Comparison of ENCODE assay signal across 13 mouse cellular contexts in the genomic region with DNA sequence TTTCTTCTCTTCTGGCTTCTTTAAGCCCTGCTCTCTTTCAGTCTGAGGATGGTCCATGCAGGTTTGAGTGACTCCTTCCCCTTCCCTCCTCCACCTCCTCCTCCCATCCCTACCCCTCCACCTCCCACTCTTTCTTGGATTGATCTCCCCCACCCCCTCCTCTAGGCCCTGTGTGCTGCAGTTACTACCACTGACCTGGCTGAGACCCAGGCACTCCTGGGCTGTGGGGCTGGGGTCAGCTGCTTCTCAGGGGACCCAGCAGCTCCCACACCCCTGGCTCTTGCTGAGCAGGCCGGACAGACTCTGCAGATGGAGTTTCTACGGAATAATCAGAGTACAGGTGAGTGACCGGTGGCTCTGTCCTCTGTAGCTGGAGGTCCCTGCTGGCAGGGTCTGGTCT. TPM values are rescaled to one million over a fixed set of nuclear protein-coding genes. Genes with fewer than 3 reads are reported as not detected.
DNase-seq lines count a peak whose midpoint lies in the region; ATAC-seq and TF ChIP-seq lines count a peak whose summit lies in the region.
"Had no signal": no experiment of that assay in that cellular context is flagged by ENCODE, and none has a peak within 500 bp of the region (broad histone marks: within the 10 kb centered on the region; RNA-seq: fewer than 3 reads in every experiment).

No protein-coding gene starts in this region.

- peak overlapping the region; percentile 68 for H3K4me3 ChIP-seq in gastrocnemius, adult 2 months
- H3K4me3 ChIP-seq in kidney, postnatal 0 days (replicated peaks; ENCODE audit: low read depth, low read length): peak overlapping the region; percentile 39
- H3K4me3 ChIP-seq in embryonic facial prominence, embryonic 12.5 days: peak overlapping the region; percentile 13
- peak overlapping the region; percentile 36 for H3K4me3 ChIP-seq in limb, embryonic 14.5 days (replicated peaks; ENCODE audit: low read length)
- H3K4me3 ChIP-seq in forebrain, embryonic 16.5 days (replicated peaks; ENCODE audit: low read length): no peak overlapping the region

- H3K9me3 ChIP-seq in kidney, postnatal 0 days (replicated peaks; ENCODE audit: low read length): no peaks in the 10 kb centered on the region
- H3K9me3 ChIP-seq in embryonic facial prominence, embryonic 12.5 days: no peaks in the 10 kb centered on the region
- no peaks in the 10 kb centered on the region for H3K9me3 ChIP-seq in limb, embryonic 14.5 days (ENCODE audit: control insufficient read depth, low read length)
- H3K9me3 ChIP-seq in forebrain, embryonic 16.5 days (ENCODE audit: control insufficient read depth, low read length): no peaks in the 10 kb centered on the region

- peaks cover 13% of the 10 kb centered on the region for H3K4me1 ChIP-seq in kidney, postnatal 0 days (replicated peaks; ENCODE audit: insufficient read depth, low read length)
- H3K4me1 ChIP-seq in embryonic facial prominence, embryonic 12.5 days: peaks cover 33% of the 10 kb centered on the region
- peaks cover 44% of the 10 kb centered on the region for H3K4me1 ChIP-seq in limb, embryonic 14.5 days (ENCODE audit: control insufficient read depth, insufficient read depth, low read length)
- no peaks in the 10 kb centered on the region for H3K4me1 ChIP-seq in forebrain, embryonic 16.5 days (replicated peaks; ENCODE audit: control insufficient read depth, insufficient read depth, low read length)

- peak; percentile 7; the same call in 1 of the 2 replicates for ATAC-seq in kidney, postnatal 0 days (replicated peaks; ENCODE audit: low FRiP score, low read depth)
- no peak for ATAC-seq in embryonic facial prominence, embryonic 12.5 days (ENCODE audit: insufficient number of reproducible peaks, insufficient read depth, low FRiP score, low TSS enrichment)
- 0 out of 2 replicates have a peak, but pooled peaks have one; percentile 1 for ATAC-seq in limb, embryonic 14.5 days (ENCODE audit: low FRiP score, low read depth)
- ATAC-seq in forebrain, embryonic 16.5 days: no peak
- ATAC-seq: Patski had no signal

- H3K27me3 ChIP-seq in kidney, postnatal 0 days (ENCODE audit: insufficient read depth, low read length): no peaks in the 10 kb centered on the region
- H3K27me3 ChIP-seq in embryonic facial prominence, embryonic 12.5 days: no peaks in the 10 kb centered on the region
- H3K27me3 ChIP-seq in limb, embryonic 14.5 days (ENCODE audit: control insufficient read depth, insufficient read depth, low read length): no peaks in the 10 kb centered on the region
- no peaks in the 10 kb centered on the region for H3K27me3 ChIP-seq in forebrain, embryonic 16.5 days (replicated peaks; ENCODE audit: control insufficient read depth, insufficient read depth, low read length)
- H3K27me3 ChIP-seq: Patski had no signal

- 30% methylated on average over 3 of the region's 3 CpGs for WGBS in kidney, postnatal 0 days
- 65% methylated on average over 3 of the region's 3 CpGs for WGBS in embryonic facial prominence, embryonic 12.5 days
- 47% methylated on average over 3 of the region's 3 CpGs for WGBS in limb, embryonic 14.5 days
- WGBS in forebrain, embryonic 16.5 days: 70% methylated on average over 3 of the region's 3 CpGs

- peak overlapping the region; percentile 83 for H3K27ac ChIP-seq in gastrocnemius, adult 2 months
- H3K27ac ChIP-seq in kidney, postnatal 0 days: peak overlapping the region; percentile 95
- H3K27ac ChIP-seq in embryonic facial prominence, embryonic 12.5 days: peak overlapping the region; percentile 91
- H3K27ac ChIP-seq in limb, embryonic 14.5 days (replicated peaks; ENCODE audit: low read depth, low read length): peak overlapping the region; percentile 95
- H3K27ac ChIP-seq in forebrain, embryonic 16.5 days (ENCODE audit: low read length): no peak overlapping the region

- intact Hi-C loops in gastrocnemius, adult 2 months (cut with DNase I): no loop called here

- TF ChIP-seq CTCF in gastrocnemius, adult 2 months (IDR thresholded peaks at IDR 0.05): no peak
- no peak for TF ChIP-seq CTCF in kidney, postnatal 0 days (IDR thresholded peaks at IDR 0.05; ENCODE audit: low read depth)

- peaks cover 38% of the 10 kb centered on the region for H3K36me3 ChIP-seq in kidney, postnatal 0 days (ENCODE audit: insufficient read depth, low read length)
- 0 out of 2 replicates have a peak, but pooled peaks cover 6% of the 10 kb centered on the region for H3K36me3 ChIP-seq in embryonic facial prominence, embryonic 12.5 days
- H3K36me3 ChIP-seq in limb, embryonic 14.5 days (ENCODE audit: control insufficient read depth, insufficient read depth, low read length): peaks cover 19% of the 10 kb centered on the region
- H3K36me3 ChIP-seq in forebrain, embryonic 16.5 days (ENCODE audit: control insufficient read depth, insufficient read depth): no peaks in the 10 kb centered on the region

- no peak for DNase-seq in gastrocnemius, adult 2 months
- DNase-seq in gastrocnemius, postnatal 4 days (ENCODE audit: low spot score in 2 of 2): no peak
- DNase-seq in kidney, postnatal 0 days (ENCODE audit: low spot score): no peak
- no peak for DNase-seq in kidney, postnatal 4 days
- DNase-seq in limb, embryonic 14.5 days (ENCODE audit: low spot score): no peak
- DNase-seq in urinary bladder, postnatal 10 days (ENCODE audit: low spot score): no peak
- DNase-seq: cerebellum, adult 9-11 months; retina, postnatal 1 day had no signal

- TF ChIP-seq POLR2A in limb, embryonic 14.5 days (IDR thresholded peaks at IDR 0.05; ENCODE audit: borderline replicate concordance, extremely low read depth, insufficient read depth, insufficient read length): no peak

- H3K4me2 ChIP-seq in kidney, postnatal 0 days (ENCODE audit: low read length): peak overlapping the region; percentile 54
- H3K4me2 ChIP-seq in embryonic facial prominence, embryonic 12.5 days (replicated peaks): peak overlapping the region; percentile 28
- H3K4me2 ChIP-seq in limb, embryonic 14.5 days (replicated peaks; ENCODE audit: low read depth, low read length, severe bottlenecking): peak overlapping the region; percentile 61
- H3K4me2 ChIP-seq in forebrain, embryonic 16.5 days (ENCODE audit: low read length): no peak overlapping the region

- H3K9ac ChIP-seq in kidney, postnatal 0 days (ENCODE audit: low read depth, low read length): peak overlapping the region; percentile 55
- H3K9ac ChIP-seq in embryonic facial prominence, embryonic 12.5 days: peak overlapping the region; percentile 22; the same call in 1 of the 2 replicates
- H3K9ac ChIP-seq in limb, embryonic 14.5 days (ENCODE audit: low read depth, low read length, severe bottlenecking): peak overlapping the region; percentile 51
- no peak overlapping the region for H3K9ac ChIP-seq in forebrain, embryonic 16.5 days (replicated peaks; ENCODE audit: low read depth, low read length)

RNA-seq across cellular contexts. Expression of gene Gm45837, which starts 16.1 kb away (rescaled TPM):
- total RNA-seq in gastrocnemius, adult 2 months (2021): not detected
- total RNA-seq in gastrocnemius, postnatal 4 days (2021): not detected
- polyA plus RNA-seq in kidney, postnatal 0 days (2015; fragmentation: Nextera tagmentation; extraction: Ambion mirVana): 4.5 and 5.3 TPM in 2 replicates
- not detected in 2 replicates for polyA plus RNA-seq in embryonic facial prominence, embryonic 12.5 days (2016; fragmentation: Nextera tagmentation; extraction: Ambion mirVana)
- 0.41 and 0.93 TPM in 2 replicates for polyA plus RNA-seq in limb, embryonic 14.5 days (2012; rRNA removed)
- polyA plus RNA-seq in limb, embryonic 14.5 days (2014; fragmentation: Nextera tagmentation; extraction: Ambion mirVana): 7.5 and 8.8 TPM in 2 replicates
- polyA plus RNA-seq in forebrain, embryonic 16.5 days (2015; fragmentation: Nextera tagmentation; extraction: Ambion mirVana): not detected in 2 replicates
- total RNA-seq: left cerebral cortex, postnatal 25 days had no signal
- polyA plus RNA-seq: testis, adult 2 months had no signal

RNA-seq across cellular contexts. Expression of gene Pde2a, which starts 26.9 kb away (rescaled TPM):
- total RNA-seq in gastrocnemius, adult 2 months (2021): 10 to 100 TPM; 21.2 to 28.5 TPM
- total RNA-seq in gastrocnemius, postnatal 4 days (2021): 10 to 100 TPM; 60.7 to 61.2 TPM
- polyA plus RNA-seq in kidney, postnatal 0 days (2015; fragmentation: Nextera tagmentation; extraction: Ambion mirVana): 21.0 and 22.1 TPM in 2 replicates
- polyA plus RNA-seq in embryonic facial prominence, embryonic 12.5 days (2016; fragmentation: Nextera tagmentation; extraction: Ambion mirVana): 20.4 and 21.3 TPM in 2 replicates
- 11.8 and 12.7 TPM in 2 replicates for polyA plus RNA-seq in limb, embryonic 14.5 days (2012; rRNA removed)
- polyA plus RNA-seq in limb, embryonic 14.5 days (2014; fragmentation: Nextera tagmentation; extraction: Ambion mirVana): 4.9 and 10.5 TPM in 2 replicates
- polyA plus RNA-seq in forebrain, embryonic 16.5 days (2015; fragmentation: Nextera tagmentation; extraction: Ambion mirVana): 55.9 and 58.6 TPM in 2 replicates

RNA-seq across cellular contexts. Expression of gene Arap1, which starts 46.7 kb away (rescaled TPM):
- 10 to 100 TPM; 19.9 to 30.6 TPM for total RNA-seq in gastrocnemius, adult 2 months (2021)
- total RNA-seq in gastrocnemius, postnatal 4 days (2021): 10 to 100 TPM; 49.2 to 57.4 TPM
- 65.8 and 70.4 TPM in 2 replicates for polyA plus RNA-seq in kidney, postnatal 0 days (2015; fragmentation: Nextera tagmentation; extraction: Ambion mirVana)
- polyA plus RNA-seq in embryonic facial prominence, embryonic 12.5 days (2016; fragmentation: Nextera tagmentation; extraction: Ambion mirVana): 23.9 and 29.7 TPM in 2 replicates
- 92.6 and 99.2 TPM in 2 replicates for polyA plus RNA-seq in limb, embryonic 14.5 days (2012; rRNA removed)
- polyA plus RNA-seq in limb, embryonic 14.5 days (2014; fragmentation: Nextera tagmentation; extraction: Ambion mirVana): 77.1 and 87.3 TPM in 2 replicates
- polyA plus RNA-seq in forebrain, embryonic 16.5 days (2015; fragmentation: Nextera tagmentation; extraction: Ambion mirVana): 7.7 and 8.8 TPM in 2 replicates

Comparison
In these comparisons a context has a peak if more than half of its experiments do, and no peak if none do; other contexts are left out.
1. ATAC-seq: peak in kidney, postnatal 0 days (single experiment) and limb, embryonic 14.5 days (single experiment); none in embryonic facial prominence, embryonic 12.5 days (single experiment) and forebrain, embryonic 16.5 days (single experiment).